Mouse (Mus musculus) neural tube, embryonic 11.5 days (tissue): Measurements from ENCODE around the gene Pnliprp1. TPM values are rescaled to one million over a fixed set of nuclear protein-coding genes. Genes with fewer than 3 reads are reported as not detected.

Experiments
- ATAC-seq: fragments of 200-750 bp; cut with Nextera tagmentation; 2 replicates; pipeline ENCODE4 v1.8.0; 2017; ENCODE audit warnings: moderate number of reproducible peaks, mild to moderate bottlenecking, moderate TSS enrichment, moderate library complexity; ENCODE audit not compliant: insufficient read depth, low FRiP score, low TSS enrichment
- DNase-seq: peaks from one replicate; pipeline ENCODE4 v3.0.0-alpha.2; 2015; ENCODE audit warnings: low spot score
- H3K27ac ChIP-seq: fragments of 300-500 bp; sonication (generic); 2 replicates; pipeline ENCODE4 v1.5.1; 2014; ENCODE audit warnings: low read depth, mild to moderate bottlenecking, low read length
- H3K27me3 ChIP-seq: fragments of 300-500 bp; sonication (generic); 2 replicates; pipeline ENCODE4 v1.6.1; 2014; ENCODE audit warnings: mild to moderate bottlenecking, low read length, mixed read lengths; ENCODE audit not compliant: control insufficient read depth, insufficient read depth
- H3K36me3 ChIP-seq: fragments of 300-500 bp; sonication (generic); 2 replicates; pipeline ENCODE4 v1.6.1; 2014; ENCODE audit warnings: mild to moderate bottlenecking, low read length, moderate library complexity, mixed read lengths; ENCODE audit not compliant: control insufficient read depth, insufficient read depth
- H3K4me1 ChIP-seq: fragments of 300-500 bp; sonication (generic); 2 replicates; pipeline ENCODE4 v1.6.1; 2014; ENCODE audit warnings: low read length, mixed read lengths; ENCODE audit not compliant: control insufficient read depth, insufficient read depth
- H3K4me2 ChIP-seq: fragments of 300-500 bp; sonication (generic); 2 replicates; pipeline ENCODE4 v1.6.1; 2014; ENCODE audit warnings: low read depth, mild to moderate bottlenecking, moderate library complexity
- H3K4me3 ChIP-seq: fragments of 300-500 bp; sonication (generic); 2 replicates; pipeline ENCODE4 v1.5.1; 2014; ENCODE audit warnings: low read depth, low read length
- H3K9ac ChIP-seq: fragments of 300-500 bp; sonication (generic); 2 replicates; pipeline ENCODE4 v1.6.1; 2014; ENCODE audit warnings: mild to moderate bottlenecking, low read length
- H3K9me3 ChIP-seq: fragments of 300-500 bp; sonication (generic); 2 replicates; pipeline ENCODE4 v1.6.1; 2016; ENCODE audit warnings: low read length; ENCODE audit not compliant: control insufficient read depth
- WGBS: fragments of 180-500 bp; shearing (Covaris S2); extraction: QIAGEN DNeasy Blood & Tissue Kit; methylation state at CpG from one replicate; pipeline ENCODE4 v1.1.7; 2014; 5-methylcytosine and 5-hydroxymethylcytosine counted together
- polyA plus RNA-seq: library from polyadenylated mRNA; unstranded; fragments of >200 nt; fragmentation: Nextera tagmentation; extraction: Ambion mirVana; gene quantifications from 2 replicates; pipeline ENCODE4 v1.2.1, GENCODE M21; 2014

The Pnliprp1 gene
- polyA plus RNA-seq, 1 experiment from 2014 or later, result not detected

GRCm38 (mm10) chr19:58758871-58759270 is 30.2 kb downstream of the Pnliprp1 start:
- WGBS, result 95% methylated on average over 4 of the region's 4 CpGs
- H3K4me1 ChIP-seq, result no peaks in the 10 kb centered on the region
- H3K9ac ChIP-seq, result no peak overlapping the region
- H3K36me3 ChIP-seq, result no peaks in the 10 kb centered on the region
- ATAC-seq (no peak), DNase-seq (no peak)
- no peaks in the 10 kb centered on the region for H3K27me3 ChIP-seq
- no peaks in the 10 kb centered on the region for H3K9me3 ChIP-seq
- H3K27ac ChIP-seq, result no peak overlapping the region
- H3K4me2 ChIP-seq, result no peak overlapping the region
- H3K4me3 ChIP-seq, result no peak overlapping the region

- Histone ChIP-seq H3K36me3 (no peaks in the 10 kb centered on the region), H3K4me1 (no peaks in the 10 kb centered on the region), H3K27ac (no peak within 1 kb of the TSS), H3K9ac (no peak within 1 kb of the TSS), H3K4me2 (no peak within 1 kb of the TSS), H3K4me3 (no peak within 1 kb of the TSS), H3K27me3 (no peaks in the 10 kb centered on the region), H3K9me3 (no peaks in the 10 kb centered on the region)
- no peak; the same call in 1 of the 2 replicates for ATAC-seq
- 49% methylated on average over 9 of the region's 9 CpGs for WGBS
- DNase-seq, result no peak
Observed at GRCm38 (mm10) chr19:58759423-58759822, 30.7 kb downstream of the Pnliprp1 start, which contains the start of gene Pnliprp2. Gene Pnliprp2, plus strand, starts transcription at chr19:58759719.

DNA sequence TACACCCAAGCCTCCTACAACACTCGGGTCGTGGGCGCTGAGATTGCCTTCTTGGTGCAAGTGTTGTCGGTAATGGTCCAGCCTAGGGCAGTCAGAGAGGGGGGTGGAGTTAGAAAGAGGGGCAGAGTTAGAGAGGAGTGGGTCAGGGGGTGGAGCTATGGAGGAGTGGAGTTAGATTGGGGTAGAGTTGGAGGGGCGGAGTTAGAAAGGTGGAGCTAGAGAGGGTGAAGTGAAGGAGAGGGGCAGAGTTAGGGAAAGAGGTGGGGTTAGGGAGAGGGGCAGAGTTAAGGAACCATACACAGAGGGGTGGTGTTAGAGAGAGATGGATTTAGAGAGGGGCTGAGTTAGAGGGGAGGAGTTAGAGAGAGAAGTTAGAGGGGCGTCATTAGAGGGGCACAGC is 33.6 kb downstream of the Pnliprp1 start:
- Histone ChIP-seq H3K27me3 (no peaks in the 10 kb centered on the region), H3K9ac (no peak overlapping the region), H3K4me1 (no peaks in the 10 kb centered on the region), H3K4me3 (no peak overlapping the region), H3K9me3 (no peaks in the 10 kb centered on the region), H3K4me2 (no peak overlapping the region), H3K27ac (no peak overlapping the region), H3K36me3 (no peaks in the 10 kb centered on the region)
- no peak for DNase-seq
- no peak for ATAC-seq
- 11% methylated on average over 6 of the region's 6 CpGs for WGBS

GRCm38 (mm10) chr19:58762848-58763541 is 34.3 kb downstream of the Pnliprp1 start:
- Histone ChIP-seq H3K27me3 (no peaks in the 10 kb centered on the region), H3K4me1 (no peaks in the 10 kb centered on the region), H3K4me3 (no peak overlapping the region), H3K4me2 (no peak overlapping the region), H3K27ac (no peak overlapping the region), H3K36me3 (no peaks in the 10 kb centered on the region), H3K9ac (no peak overlapping the region), H3K9me3 (no peaks in the 10 kb centered on the region)
- peak; percentile 58; the same call in 1 of the 2 replicates for ATAC-seq
- 10% methylated on average over 12 of the region's 12 CpGs for WGBS
- peak; percentile 76 for DNase-seq

DNA sequence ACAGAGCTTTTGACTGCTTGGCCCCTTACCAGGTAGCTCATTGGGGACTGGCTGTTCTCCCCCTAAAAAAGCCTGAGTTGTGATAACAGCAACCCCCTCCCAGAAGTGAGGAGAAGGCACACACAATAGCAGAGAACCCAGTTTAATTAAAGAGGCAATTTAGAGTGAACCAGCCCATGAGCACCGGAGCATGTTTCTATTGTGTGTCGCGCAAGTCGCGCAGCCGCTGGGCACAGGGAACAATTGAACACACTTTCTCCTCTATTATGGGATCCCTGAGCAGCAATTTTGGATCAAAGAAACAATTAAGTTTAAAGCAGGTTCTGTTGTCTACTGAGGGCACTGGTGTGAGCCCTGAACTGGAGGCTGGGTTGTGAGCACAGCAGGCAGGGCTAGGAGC is 38.6 kb downstream of the Pnliprp1 start:
- Histone ChIP-seq H3K4me2 (no peak overlapping the region), H3K27ac (no peak overlapping the region), H3K9ac (no peak overlapping the region), H3K27me3 (no peaks in the 10 kb centered on the region), H3K36me3 (no peaks in the 10 kb centered on the region), H3K9me3 (no peaks in the 10 kb centered on the region), H3K4me1 (no peaks in the 10 kb centered on the region), H3K4me3 (no peak overlapping the region)
- WGBS, result 38% methylated on average over 6 of the region's 6 CpGs
- no peak for DNase-seq
- ATAC-seq, result no peak

- no peak overlapping the region for H3K4me2 ChIP-seq
- H3K27ac ChIP-seq, result no peak overlapping the region
- no peak for DNase-seq
- H3K9me3 ChIP-seq, result no peaks in the 10 kb centered on the region
- ATAC-seq, result no peak
- no peaks in the 10 kb centered on the region for H3K36me3 ChIP-seq
- H3K27me3 ChIP-seq, result no peaks in the 10 kb centered on the region
- WGBS, result 82% methylated on average over 5 of the region's 5 CpGs
- H3K4me1 ChIP-seq, result no peaks in the 10 kb centered on the region
- no peak overlapping the region for H3K9ac ChIP-seq
- no peak overlapping the region for H3K4me3 ChIP-seq
Observed at GRCm38 (mm10) chr19:58776461-58776860, 47.8 kb downstream of the Pnliprp1 start.

GRCm38 (mm10) chr19:58781566-58781965 is 52.9 kb downstream of the Pnliprp1 start:
- Histone ChIP-seq H3K9ac (no peak overlapping the region), H3K4me3 (no peak overlapping the region), H3K27me3 (no peaks in the 10 kb centered on the region), H3K4me1 (no peaks in the 10 kb centered on the region), H3K4me2 (no peak overlapping the region), H3K27ac (no peak overlapping the region), H3K36me3 (no peaks in the 10 kb centered on the region), H3K9me3 (no peaks in the 10 kb centered on the region)
- DNase-seq, result no peak
- 51% methylated on average over 4 of the region's 4 CpGs for WGBS
- no peak for ATAC-seq

DNA sequence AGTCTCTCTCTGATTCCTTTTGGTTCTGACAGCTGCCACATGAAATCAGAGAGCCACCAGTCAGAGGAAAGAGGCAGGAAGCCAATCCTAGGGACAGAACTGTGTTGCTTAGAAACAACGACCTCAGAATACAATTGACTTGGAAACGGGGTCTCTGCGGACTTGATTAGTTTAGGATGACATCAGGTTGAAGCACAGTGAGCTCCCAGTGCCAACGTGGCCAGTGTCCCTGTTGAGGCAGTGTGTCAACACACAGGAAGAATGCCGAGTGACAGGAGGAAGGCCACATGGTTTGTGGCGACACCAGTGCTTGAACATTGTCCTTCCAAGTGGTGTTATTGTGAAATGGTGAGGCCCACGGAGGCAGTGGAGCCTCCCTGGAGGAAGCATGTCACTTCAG is 55.3 kb downstream of the Pnliprp1 start:
- no peak for DNase-seq
- no peaks in the 10 kb centered on the region for H3K4me1 ChIP-seq
- WGBS, result 44% methylated on average over 7 of the region's 7 CpGs
- H3K36me3 ChIP-seq, result no peaks in the 10 kb centered on the region
- ATAC-seq, result no peak
- no peaks in the 10 kb centered on the region for H3K9me3 ChIP-seq
- no peaks in the 10 kb centered on the region for H3K27me3 ChIP-seq
- H3K27ac ChIP-seq, result no peak overlapping the region
- no peak overlapping the region for H3K4me3 ChIP-seq
- no peak overlapping the region for H3K4me2 ChIP-seq
- H3K9ac ChIP-seq, result no peak overlapping the region

GRCm38 (mm10) chr19:58789194-58789593 is 60.5 kb downstream of the Pnliprp1 start:
- Histone ChIP-seq H3K27ac (no peak overlapping the region), H3K4me2 (no peak overlapping the region), H3K4me1 (no peaks in the 10 kb centered on the region), H3K36me3 (no peaks in the 10 kb centered on the region), H3K9ac (no peak overlapping the region), H3K4me3 (no peak overlapping the region), H3K27me3 (no peaks in the 10 kb centered on the region), H3K9me3 (no peaks in the 10 kb centered on the region)
- ATAC-seq (no peak), DNase-seq (no peak)
- 67% methylated on average over 11 of the region's 11 CpGs for WGBS
